Mouse (Mus musculus) embryonic facial prominence, embryonic 15.5 days (tissue): Measurements from ENCODE around the gene Tdp1. TPM values are rescaled to one million over a fixed set of nuclear protein-coding genes. Genes with fewer than 3 reads are reported as not detected.
"Not testable (repeated sequence)": the region's sequence is repeated elsewhere in the genome, so short reads cannot be mapped to it uniquely, and the experiment has no call there.

Experiments
- ATAC-seq: fragments of 200-750 bp; cut with Nextera tagmentation; 2 replicates; pipeline ENCODE4 v1.8.0; 2017; ENCODE audit warnings: low read depth, moderate TSS enrichment; ENCODE audit not compliant: insufficient number of reproducible peaks, low FRiP score, low TSS enrichment
- H3K27ac ChIP-seq: fragments of 300-500 bp; sonication (generic); replicated peaks from 2 replicates; pipeline ENCODE4 v1.5.1; 2015; ENCODE audit warnings: mild to moderate bottlenecking, inconsistent platforms
- H3K27me3 ChIP-seq: fragments of 300-500 bp; sonication (generic); 2 replicates; pipeline ENCODE4 v1.6.1; 2015; ENCODE audit warnings: inconsistent platforms
- H3K36me3 ChIP-seq: fragments of 300-500 bp; sonication (generic); 2 replicates; pipeline ENCODE4 v1.6.1; 2015; ENCODE audit warnings: mild to moderate bottlenecking, inconsistent platforms
- H3K4me1 ChIP-seq: fragments of 300-500 bp; sonication (generic); 2 replicates; pipeline ENCODE4 v1.6.1; 2015; ENCODE audit warnings: inconsistent platforms
- H3K4me2 ChIP-seq: fragments of 300-500 bp; sonication (generic); replicated peaks from 2 replicates; pipeline ENCODE4 v1.6.1; 2015; ENCODE audit warnings: mild to moderate bottlenecking, inconsistent platforms
- H3K4me3 ChIP-seq: fragments of 300-500 bp; sonication (generic); replicated peaks from 2 replicates; pipeline ENCODE4 v1.5.1; 2015; ENCODE audit warnings: mild to moderate bottlenecking, inconsistent platforms
- H3K9ac ChIP-seq: fragments of 300-500 bp; sonication (generic); 2 replicates; pipeline ENCODE4 v1.6.1; 2015; ENCODE audit warnings: inconsistent platforms
- H3K9me3 ChIP-seq: fragments of 300-500 bp; sonication (generic); replicated peaks from 2 replicates; pipeline ENCODE4 v1.6.1; 2016; ENCODE audit warnings: inconsistent platforms
- WGBS: fragments of 180-500 bp; shearing (Covaris S2); methylation state at CpG from one replicate; pipeline ENCODE4 v1.1.7; 2015; 5-methylcytosine and 5-hydroxymethylcytosine counted together
- polyA plus RNA-seq: library from polyadenylated mRNA; unstranded; fragments of >200 nt; fragmentation: Nextera tagmentation; extraction: Ambion mirVana; gene quantifications from 2 replicates; pipeline ENCODE4 v1.2.1, GENCODE M21; 2015

The Tdp1 gene
- polyA plus RNA-seq, 1 experiment from 2014 or later, result 52.3 TPM

- Histone ChIP-seq H3K4me2 (no peak overlapping the region), H3K9me3 (no peaks in the 10 kb centered on the region), H3K36me3 (0 out of 2 replicates have a peak, but pooled peaks cover 6% of the 10 kb centered on the region), H3K4me3 (no peak overlapping the region), H3K27ac (no peak overlapping the region), H3K9ac (no peak overlapping the region), H3K27me3 (peaks cover 26% of the 10 kb centered on the region), H3K4me1 (peaks cover 7% of the 10 kb centered on the region)
- no peak for ATAC-seq
Observed at GRCm38 (mm10) chr12:99959291-99959690, 75.0 kb downstream of the Tdp1 start.

GRCm38 (mm10) chr12:99959930-99960329, 75.6 kb downstream of the Tdp1 start:
- Histone ChIP-seq H3K4me2 (no peak overlapping the region), H3K9ac (no peak overlapping the region), H3K4me3 (no peak overlapping the region), H3K9me3 (no peaks in the 10 kb centered on the region), H3K27ac (no peak overlapping the region), H3K36me3 (0 out of 2 replicates have a peak, but pooled peaks cover 6% of the 10 kb centered on the region), H3K4me1 (peaks cover 13% of the 10 kb centered on the region), H3K27me3 (peaks cover 32% of the 10 kb centered on the region)
- no peak for ATAC-seq
- 33% methylated on average over 10 of the region's 10 CpGs for WGBS

DNA sequence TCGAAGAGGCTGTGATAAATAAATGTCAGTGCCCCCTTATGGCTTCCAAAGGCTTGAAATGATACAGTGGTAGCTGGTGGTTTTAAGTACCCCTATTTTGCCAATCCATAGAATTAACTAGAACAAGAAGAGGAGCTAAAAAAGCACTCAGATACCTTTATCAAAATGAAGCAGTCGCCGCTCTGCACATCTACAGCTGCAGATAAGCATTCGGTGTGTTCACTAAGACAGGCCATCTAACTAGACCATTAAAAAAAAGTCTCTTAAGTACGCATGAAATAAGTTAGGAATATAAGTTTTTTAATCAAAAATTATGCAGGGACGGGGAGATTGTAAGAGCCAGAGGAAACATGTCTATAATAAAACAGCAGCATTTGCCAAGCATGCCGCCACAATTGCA, 76.4 kb downstream of the Tdp1 start:
- 84% methylated on average over 7 of the region's 7 CpGs for WGBS
- Histone ChIP-seq H3K4me2 (no peak overlapping the region), H3K4me3 (no peak overlapping the region), H3K27me3 (peaks cover 40% of the 10 kb centered on the region), H3K36me3 (0 out of 2 replicates have a peak, but pooled peaks cover under 1% of the 10 kb centered on the region), H3K4me1 (peaks cover 21% of the 10 kb centered on the region), H3K9me3 (no peaks in the 10 kb centered on the region), H3K9ac (no peak overlapping the region), H3K27ac (no peak overlapping the region)
- ATAC-seq, result no peak

GRCm38 (mm10) chr12:99964301-99965202, 80.2 kb downstream of the Tdp1 start, which contains the start of gene Kcnk13:
Gene Kcnk13, plus strand, starts transcription at chr12:99964499.
- no peaks in the 10 kb centered on the region for H3K9me3 ChIP-seq
- ATAC-seq, result peak; percentile 43; the same call in 1 of the 2 replicates
- H3K36me3 ChIP-seq, result no peaks in the 10 kb centered on the region
- peak within 1 kb of the TSS; percentile 53 for H3K4me3 ChIP-seq
- H3K27me3 ChIP-seq, result peaks cover 77% of the 10 kb centered on the region
- H3K4me1 ChIP-seq, result peaks cover 32% of the 10 kb centered on the region
- 1% methylated on average over 39 of the region's 39 CpGs for WGBS
- H3K9ac ChIP-seq, result peak within 1 kb of the TSS; percentile 6; the same call in 1 of the 2 replicates
- H3K4me2 ChIP-seq, result peak within 1 kb of the TSS; percentile 97
- no peak within 1 kb of the TSS for H3K27ac ChIP-seq

- ATAC-seq, result peak; percentile 31; the same call in 1 of the 2 replicates
- under 1% methylated on average over 77 of the region's 77 CpGs for WGBS
Observed at GRCm38 (mm10) chr12:99965203-99966115, 81.1 kb downstream of the Tdp1 start.

DNA sequence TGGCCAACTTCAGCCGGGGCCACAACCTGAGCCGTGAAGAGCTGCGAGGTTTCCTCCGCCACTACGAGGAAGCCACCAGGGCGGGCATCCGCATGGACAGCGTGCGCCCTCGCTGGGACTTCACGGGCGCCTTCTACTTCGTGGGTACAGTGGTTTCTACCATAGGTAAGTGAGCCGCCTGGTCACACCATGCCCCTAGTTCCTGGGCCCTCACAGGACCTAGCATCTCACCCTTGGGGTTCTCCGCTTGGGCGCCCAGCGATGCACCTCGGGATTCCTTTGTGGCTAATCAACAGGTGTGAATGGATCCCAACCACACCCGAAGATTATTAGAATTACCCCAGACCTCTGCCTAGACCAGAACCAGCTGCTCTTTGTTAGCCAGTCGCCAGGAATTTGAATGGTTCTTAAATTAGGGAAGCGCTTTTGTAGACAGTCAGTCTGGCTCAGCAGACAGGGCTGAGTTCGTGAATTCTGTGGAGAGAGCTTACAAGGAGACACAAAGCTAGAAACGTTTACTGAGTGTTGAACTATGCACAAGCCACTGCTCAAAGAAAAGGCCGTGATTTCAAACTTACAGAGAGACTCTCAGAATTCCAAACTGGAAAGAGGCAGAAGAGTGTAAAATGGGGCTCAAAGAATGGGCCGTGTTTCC, 81.9 kb downstream of the Tdp1 start:
- no peak for ATAC-seq
- Histone ChIP-seq H3K9ac (no peak overlapping the region; the same call in 1 of the 2 replicates), H3K4me1 (peaks cover 32% of the 10 kb centered on the region), H3K4me3 (peak overlapping the region; percentile 53), H3K36me3 (no peaks in the 10 kb centered on the region), H3K27ac (no peak overlapping the region), H3K27me3 (peaks cover 73% of the 10 kb centered on the region), H3K9me3 (no peaks in the 10 kb centered on the region), H3K4me2 (peak overlapping the region; percentile 97)
- WGBS, result 4% methylated on average over 25 of the region's 25 CpGs

More at GRCm38 (mm10) chr12:99965203-99966115, 81.1 kb downstream of the Tdp1 start:
- H3K4me1 ChIP-seq, result peaks cover 32% of the 10 kb centered on the region
- H3K4me3 ChIP-seq, result peak overlapping the region; percentile 53
- H3K4me2 ChIP-seq, result peak overlapping the region; percentile 97
- peaks cover 75% of the 10 kb centered on the region for H3K27me3 ChIP-seq
- no peaks in the 10 kb centered on the region for H3K36me3 ChIP-seq
- no peak overlapping the region for H3K27ac ChIP-seq
- H3K9ac ChIP-seq, result peak overlapping the region; percentile 6; the same call in 1 of the 2 replicates
- H3K9me3 ChIP-seq, result no peaks in the 10 kb centered on the region

DNA sequence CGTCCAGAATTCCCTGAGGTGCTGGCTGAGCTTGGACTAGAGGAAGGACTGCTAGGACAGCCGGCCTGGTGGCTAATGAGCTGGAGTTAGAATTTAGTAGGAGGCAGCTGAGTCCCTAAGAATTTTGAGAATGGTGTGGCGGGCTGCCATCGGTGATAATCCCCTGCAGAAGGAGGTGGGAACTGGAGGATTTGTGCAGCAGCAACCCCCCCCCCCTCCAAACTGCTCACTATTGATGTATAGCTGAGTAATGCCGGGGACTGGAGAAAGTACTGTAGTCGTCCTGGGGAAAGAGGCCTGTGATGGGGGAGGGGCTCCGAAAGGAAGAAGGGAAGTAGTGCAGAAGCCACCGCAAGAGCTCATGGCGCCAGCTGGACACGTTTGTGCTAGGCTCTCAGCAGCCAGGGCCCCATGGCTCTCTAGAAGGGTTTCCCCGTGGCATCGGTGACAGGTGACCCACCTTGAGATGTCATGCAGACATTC, 82.6 kb downstream of the Tdp1 start:
- Histone ChIP-seq H3K9ac (no peak overlapping the region), H3K9me3 (no peaks in the 10 kb centered on the region), H3K27me3 (peaks cover 70% of the 10 kb centered on the region), H3K4me3 (peak overlapping the region; percentile 53), H3K4me2 (0 out of 2 replicates have a peak overlapping the region, but pooled peaks have one; percentile 8), H3K4me1 (peaks cover 32% of the 10 kb centered on the region), H3K36me3 (no peaks in the 10 kb centered on the region), H3K27ac (no peak overlapping the region)
- no peak for ATAC-seq
- 6% methylated on average over 12 of the region's 12 CpGs for WGBS

- ATAC-seq, result no peak
- H3K4me2 ChIP-seq, result no peak overlapping the region
- H3K9me3 ChIP-seq, result no peaks in the 10 kb centered on the region
- H3K36me3 ChIP-seq, result no peaks in the 10 kb centered on the region
- H3K27me3 ChIP-seq, result peaks cover 50% of the 10 kb centered on the region
- no peak overlapping the region for H3K9ac ChIP-seq
- peaks cover 24% of the 10 kb centered on the region for H3K4me1 ChIP-seq
- no peak overlapping the region for H3K4me3 ChIP-seq
- no peak overlapping the region for H3K27ac ChIP-seq
- whole genome bisulfite sequencing, result 69% methylated on average over 4 of the region's 4 CpGs
Observed at GRCm38 (mm10) chr12:99969906-99970305, 85.6 kb downstream of the Tdp1 start.

GRCm38 (mm10) chr12:99971205-99971894, 87.0 kb downstream of the Tdp1 start:
- WGBS, result 75% methylated on average over 7 of the region's 7 CpGs
- H3K4me3 ChIP-seq, H3K4me1 ChIP-seq, H3K9me3 ChIP-seq, H3K4me2 ChIP-seq, ATAC-seq, H3K36me3 ChIP-seq, H3K27ac ChIP-seq, H3K9ac ChIP-seq: not testable (repeated sequence)
- peaks cover 36% of the 10 kb centered on the region for H3K27me3 ChIP-seq

DNA sequence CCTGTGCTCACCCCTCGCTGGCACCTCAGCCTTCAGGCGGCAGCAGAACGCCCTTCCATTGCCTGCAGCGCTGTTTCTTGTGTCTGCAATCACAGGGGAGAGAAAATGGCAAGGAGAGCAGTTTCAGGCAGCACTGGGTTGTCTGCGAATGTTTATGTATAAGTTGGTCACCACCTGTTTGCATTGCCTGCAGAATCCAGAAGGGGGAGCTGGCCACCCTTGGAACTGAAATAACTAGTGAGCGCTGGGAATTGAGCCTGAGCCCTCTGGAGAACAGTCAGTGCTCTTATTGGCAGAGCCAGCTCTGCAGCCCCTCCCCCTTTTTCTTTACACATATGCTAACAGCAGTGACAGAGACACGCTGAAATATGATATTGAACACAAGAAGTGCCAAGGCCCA, 88.5 kb downstream of the Tdp1 start:
- WGBS, result 62% methylated on average over 7 of the region's 7 CpGs
- H3K4me3 ChIP-seq, result no peak overlapping the region
- H3K27ac ChIP-seq, result no peak overlapping the region
- no peak overlapping the region for H3K9ac ChIP-seq
- H3K27me3 ChIP-seq, result peaks cover 21% of the 10 kb centered on the region
- no peaks in the 10 kb centered on the region for H3K4me1 ChIP-seq
- no peaks in the 10 kb centered on the region for H3K36me3 ChIP-seq
- H3K9me3 ChIP-seq, result no peaks in the 10 kb centered on the region
- no peak overlapping the region for H3K4me2 ChIP-seq
- no peak for ATAC-seq
